Mouse (Mus musculus): ENCODE results near the gene Prelid3b. TPM values are rescaled to one million over a fixed set of nuclear protein-coding genes. Genes with fewer than 3 reads are reported as not detected.

Prelid3b gene
- polyA plus RNA-seq (2014; fragmentation: Nextera tagmentation; extraction: Ambion mirVana): 130 and 141 TPM in 2 replicates

DNA sequence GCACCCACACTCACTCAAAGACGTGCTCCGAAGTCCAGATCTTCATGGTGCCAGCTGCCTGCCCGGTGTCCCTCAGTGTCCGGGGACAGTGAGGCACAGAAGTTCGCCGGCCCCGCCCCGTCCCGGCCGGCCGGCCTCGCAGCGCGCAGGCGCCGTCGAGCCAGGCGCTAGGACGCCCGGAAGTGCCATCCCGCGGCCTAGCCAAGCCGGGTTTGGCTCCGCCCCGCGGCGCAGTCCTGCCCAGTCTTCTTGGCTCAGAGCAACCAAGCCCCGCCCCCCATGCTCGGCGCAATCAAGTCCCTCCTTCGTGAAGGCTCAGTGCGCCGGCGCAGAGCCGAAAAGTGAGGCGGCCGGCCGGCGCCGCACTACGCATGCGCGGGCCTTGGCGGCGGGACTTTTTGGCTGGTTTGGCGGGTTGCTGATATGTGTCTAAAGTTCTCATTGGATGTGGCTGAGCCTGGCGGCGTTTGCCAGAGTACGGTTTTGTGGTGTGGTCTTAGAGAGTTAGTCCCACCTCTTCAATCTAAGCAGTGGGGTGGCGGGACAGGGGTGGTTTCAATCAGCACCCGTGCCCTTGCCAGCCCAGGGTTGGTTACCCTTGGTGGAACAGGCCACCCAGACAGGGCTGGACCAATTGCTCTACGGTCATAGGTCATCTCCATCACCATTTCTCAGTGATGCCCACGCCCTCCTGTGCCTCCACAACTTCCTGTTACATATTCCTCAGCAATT, at the start of gene Prelid3b:
Prelid3b (minus strand) TSS at position 264 of the 732 bp plus-strand sequence.
- H3K9me3 ChIP-seq (ENCODE audit: control insufficient read depth, low read length): no peaks in the 10 kb centered on the region
- DNase-seq (ENCODE audit: low spot score) (peak; percentile 100), ATAC-seq (ENCODE audit: low FRiP score) (peak; percentile 99)
- peak within 1 kb of the TSS; percentile 78 for H3K9ac ChIP-seq (ENCODE audit: low read depth, low read length)
- H3K27me3 ChIP-seq (ENCODE audit: control insufficient read depth, insufficient read depth, low read length): no peaks in the 10 kb centered on the region
- H3K4me3 ChIP-seq (ENCODE audit: low read depth, low read length): peak within 1 kb of the TSS; percentile 72
- H3K4me1 ChIP-seq (replicated peaks; ENCODE audit: control insufficient read depth, insufficient read depth, low read length): 0 out of 2 replicates have a peak, but pooled peaks cover 2% of the 10 kb centered on the region
- WGBS: under 1% methylated on average over 49 of the region's 53 CpGs
- H3K4me2 ChIP-seq (replicated peaks; ENCODE audit: low read depth, low read length): peak within 1 kb of the TSS; percentile 67
- 0 out of 2 replicates have a peak within 1 kb of the TSS, but pooled peaks have one; percentile 27 for H3K27ac ChIP-seq (ENCODE audit: low read depth, low read length)
- H3K36me3 ChIP-seq (ENCODE audit: control insufficient read depth, insufficient read depth, low read length): no peaks in the 10 kb centered on the region

DNA sequence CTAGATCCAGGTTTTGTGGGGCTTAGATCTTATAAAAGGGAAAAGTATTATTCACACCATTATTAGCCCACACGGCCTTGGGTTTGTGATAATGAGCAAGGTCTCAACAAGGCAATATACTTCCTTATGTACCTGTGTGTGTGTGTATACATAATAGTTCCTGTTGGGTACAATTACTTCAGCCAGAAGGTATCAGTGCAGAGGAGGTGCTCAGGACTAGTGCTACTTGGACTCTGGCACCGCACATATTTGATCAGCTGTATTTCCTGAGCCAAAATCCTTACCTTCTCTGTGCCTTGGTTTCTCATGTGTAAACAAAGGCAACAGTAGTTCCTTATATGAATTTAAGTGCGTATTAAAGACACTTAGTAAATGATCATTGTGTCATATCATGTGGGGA, 49.3 kb upstream of the Prelid3b start:
- WGBS: 94% methylated on average over 3 of the region's 3 CpGs
- ATAC-seq (ENCODE audit: low FRiP score) (no peak), DNase-seq (ENCODE audit: low spot score) (no peak)
- no peaks in the 10 kb centered on the region for H3K9me3 ChIP-seq (ENCODE audit: control insufficient read depth, low read length)
- no peaks in the 10 kb centered on the region for H3K27me3 ChIP-seq (ENCODE audit: control insufficient read depth, insufficient read depth, low read length)
- H3K9ac ChIP-seq (ENCODE audit: low read depth, low read length): no peak overlapping the region
- no peaks in the 10 kb centered on the region for H3K36me3 ChIP-seq (ENCODE audit: control insufficient read depth, insufficient read depth, low read length)
- H3K4me2 ChIP-seq (replicated peaks; ENCODE audit: low read depth, low read length): no peak overlapping the region
- H3K4me3 ChIP-seq (ENCODE audit: low read depth, low read length): no peak overlapping the region
- no peaks in the 10 kb centered on the region for H3K4me1 ChIP-seq (replicated peaks; ENCODE audit: control insufficient read depth, insufficient read depth, low read length)
- no peak overlapping the region for H3K27ac ChIP-seq (ENCODE audit: low read depth, low read length)

DNA sequence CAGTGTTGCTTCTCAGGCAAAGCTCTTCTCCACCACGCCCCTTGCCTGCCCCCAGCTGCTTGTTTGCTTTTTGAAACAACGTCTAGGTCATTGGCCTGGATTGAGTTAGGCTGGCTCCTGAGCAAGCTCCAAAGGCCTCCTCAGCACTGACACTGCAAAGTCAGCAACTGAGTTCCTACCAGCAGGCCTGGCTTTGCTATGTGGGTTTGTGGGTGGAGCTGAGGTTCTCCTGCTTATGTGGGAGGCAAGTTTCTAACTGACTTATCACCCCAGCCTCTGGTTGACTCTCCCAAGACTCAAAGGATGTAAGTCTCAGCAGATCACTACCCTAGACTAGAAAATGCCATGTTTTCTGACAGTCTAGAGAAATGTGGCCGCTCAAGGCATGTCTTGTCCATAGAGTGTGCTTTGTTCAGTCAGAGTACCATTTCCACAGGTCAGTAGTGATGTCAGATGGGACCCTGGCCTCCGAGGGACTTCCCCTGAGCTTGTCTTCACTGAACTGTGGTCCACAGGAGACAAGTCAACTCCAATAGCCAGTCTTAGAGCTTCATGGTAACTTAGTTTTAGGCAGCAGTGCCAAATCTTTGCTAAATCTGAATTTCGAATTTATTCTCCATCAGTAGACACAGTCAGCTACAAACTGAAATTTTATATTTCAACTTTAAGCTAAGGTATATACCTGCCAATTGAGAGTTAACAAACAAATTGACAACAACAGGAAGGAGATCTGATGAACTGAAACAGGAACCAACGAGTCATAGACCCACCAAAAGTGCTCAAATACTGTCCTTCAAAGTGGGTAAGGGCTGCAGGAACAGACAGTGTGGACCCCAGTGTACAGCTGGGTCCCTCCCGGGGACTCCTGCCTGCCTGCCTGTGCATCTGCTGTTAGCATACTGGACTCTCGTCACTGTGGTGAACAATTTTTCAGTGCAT, 44.5 kb upstream of the Prelid3b start:
- DNase-seq (ENCODE audit: low spot score) (no peak), ATAC-seq (ENCODE audit: low FRiP score) (no peak)
- Histone ChIP-seq H3K27ac (ENCODE audit: low read depth, low read length) (no peak overlapping the region), H3K4me2 (replicated peaks; ENCODE audit: low read depth, low read length) (no peak overlapping the region), H3K36me3 (ENCODE audit: control insufficient read depth, insufficient read depth, low read length) (no peaks in the 10 kb centered on the region), H3K4me1 (replicated peaks; ENCODE audit: control insufficient read depth, insufficient read depth, low read length) (no peaks in the 10 kb centered on the region), H3K4me3 (ENCODE audit: low read depth, low read length) (no peak overlapping the region), H3K27me3 (ENCODE audit: control insufficient read depth, insufficient read depth, low read length) (no peaks in the 10 kb centered on the region), H3K9me3 (ENCODE audit: control insufficient read depth, low read length) (no peaks in the 10 kb centered on the region), H3K9ac (ENCODE audit: low read depth, low read length) (no peak overlapping the region)
- 70% methylated on average over 8 of the region's 8 CpGs for WGBS

DNA sequence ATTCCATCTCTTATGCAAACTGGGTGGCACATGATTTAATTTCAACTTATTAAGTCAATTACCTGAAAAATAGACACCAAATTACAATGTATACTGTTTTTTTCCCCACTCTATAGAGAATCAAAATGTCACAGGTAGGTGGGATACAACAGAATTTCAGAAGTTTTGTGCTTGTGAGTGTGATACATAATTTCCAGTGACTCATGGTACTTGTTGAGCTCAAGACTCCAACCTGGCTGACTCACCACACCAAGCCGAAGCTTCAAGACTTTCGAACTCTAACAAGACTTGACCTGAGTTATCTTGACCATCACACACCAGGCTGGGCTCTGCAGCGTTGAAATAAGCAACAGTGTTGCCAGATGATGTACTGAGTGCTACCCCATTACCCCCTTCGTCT, 42.0 kb upstream of the Prelid3b start:
- 84% methylated on average over 4 of the region's 4 CpGs for WGBS
- Histone ChIP-seq H3K4me3 (ENCODE audit: low read depth, low read length) (no peak overlapping the region), H3K27ac (ENCODE audit: low read depth, low read length) (no peak overlapping the region), H3K9ac (ENCODE audit: low read depth, low read length) (no peak overlapping the region), H3K4me2 (replicated peaks; ENCODE audit: low read depth, low read length) (no peak overlapping the region), H3K4me1 (replicated peaks; ENCODE audit: control insufficient read depth, insufficient read depth, low read length) (no peaks in the 10 kb centered on the region), H3K27me3 (ENCODE audit: control insufficient read depth, insufficient read depth, low read length) (no peaks in the 10 kb centered on the region), H3K9me3 (ENCODE audit: control insufficient read depth, low read length) (no peaks in the 10 kb centered on the region), H3K36me3 (ENCODE audit: control insufficient read depth, insufficient read depth, low read length) (no peaks in the 10 kb centered on the region)
- ATAC-seq (ENCODE audit: low FRiP score): no peak
- DNase-seq (ENCODE audit: low spot score): no peak

DNA sequence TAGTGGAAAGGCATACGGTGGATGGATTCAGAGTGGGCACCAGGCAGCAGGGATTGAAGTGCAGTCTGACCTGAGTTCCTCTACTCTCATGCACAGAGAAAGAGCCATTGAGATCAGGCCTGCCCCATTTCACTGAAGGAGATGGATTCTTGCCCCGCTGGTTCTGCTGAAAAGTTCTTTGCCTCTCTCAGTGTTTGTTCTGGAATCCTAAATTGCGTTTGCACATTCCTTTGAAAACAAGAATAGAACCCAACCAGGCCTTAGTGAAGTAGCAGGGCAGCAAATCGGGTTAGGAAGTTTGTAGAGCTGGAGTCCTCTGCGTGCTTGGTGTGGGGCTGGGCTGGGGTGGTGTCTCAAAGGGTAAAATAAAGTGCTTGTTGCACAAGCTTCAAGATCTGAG, 40.9 kb upstream of the Prelid3b start:
- Histone ChIP-seq H3K9me3 (ENCODE audit: control insufficient read depth, low read length) (no peaks in the 10 kb centered on the region), H3K27ac (ENCODE audit: low read depth, low read length) (no peak overlapping the region), H3K36me3 (ENCODE audit: control insufficient read depth, insufficient read depth, low read length) (no peaks in the 10 kb centered on the region), H3K27me3 (ENCODE audit: control insufficient read depth, insufficient read depth, low read length) (no peaks in the 10 kb centered on the region), H3K4me3 (ENCODE audit: low read depth, low read length) (no peak overlapping the region), H3K4me1 (replicated peaks; ENCODE audit: control insufficient read depth, insufficient read depth, low read length) (no peaks in the 10 kb centered on the region), H3K9ac (ENCODE audit: low read depth, low read length) (no peak overlapping the region), H3K4me2 (replicated peaks; ENCODE audit: low read depth, low read length) (no peak overlapping the region)
- WGBS: 75% methylated on average over 5 of the region's 5 CpGs
- no peak for DNase-seq (ENCODE audit: low spot score)
- ATAC-seq (ENCODE audit: low FRiP score): no peak

DNA sequence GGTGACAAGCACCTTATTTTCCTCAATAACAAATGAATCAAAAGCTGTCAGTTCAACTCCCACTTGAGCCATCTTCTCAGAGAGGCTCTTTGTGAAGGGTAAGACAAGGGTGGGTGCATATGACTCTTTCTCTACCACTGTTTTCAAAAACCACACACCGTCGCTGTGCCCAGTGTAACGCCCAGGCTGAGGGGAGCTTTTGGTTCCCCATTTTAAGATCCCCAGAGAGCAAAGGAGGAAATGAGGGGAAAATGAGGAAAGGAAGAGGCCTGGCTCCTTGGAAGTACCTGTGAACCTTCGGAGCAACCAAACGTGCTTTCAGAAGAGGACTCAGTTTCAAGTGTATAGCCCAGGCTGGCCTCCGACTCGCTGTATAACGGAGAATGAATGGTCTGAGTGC, 36.9 kb upstream of the Prelid3b start:
- Histone ChIP-seq H3K4me1 (replicated peaks; ENCODE audit: control insufficient read depth, insufficient read depth, low read length) (no peaks in the 10 kb centered on the region), H3K27me3 (ENCODE audit: control insufficient read depth, insufficient read depth, low read length) (no peaks in the 10 kb centered on the region), H3K9me3 (ENCODE audit: control insufficient read depth, low read length) (no peaks in the 10 kb centered on the region), H3K4me2 (replicated peaks; ENCODE audit: low read depth, low read length) (no peak overlapping the region), H3K9ac (ENCODE audit: low read depth, low read length) (no peak overlapping the region), H3K4me3 (ENCODE audit: low read depth, low read length) (no peak overlapping the region), H3K36me3 (ENCODE audit: control insufficient read depth, insufficient read depth, low read length) (no peaks in the 10 kb centered on the region), H3K27ac (ENCODE audit: low read depth, low read length) (no peak overlapping the region)
- DNase-seq (ENCODE audit: low spot score) (no peak), ATAC-seq (ENCODE audit: low FRiP score) (no peak)
- 92% methylated on average over 8 of the region's 8 CpGs for WGBS

DNA sequence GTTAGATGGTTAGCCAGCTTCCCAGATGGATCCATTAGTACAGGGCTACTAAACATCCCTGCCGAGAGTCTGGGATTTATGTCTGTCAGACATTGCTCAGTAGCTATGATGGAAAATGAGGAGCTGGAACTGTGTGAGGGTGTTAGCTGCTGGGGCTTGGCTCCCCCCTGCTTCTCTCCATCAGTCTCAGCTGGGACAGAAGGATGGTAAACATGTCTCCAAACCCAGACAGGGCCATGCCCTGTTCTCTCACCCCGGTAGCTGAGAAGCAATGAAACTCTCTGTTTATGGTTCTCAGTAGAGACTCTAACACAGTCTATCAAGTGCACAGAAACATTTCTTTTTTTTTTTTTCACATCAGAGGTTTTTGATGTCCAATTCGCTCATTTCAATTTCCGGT, 35.1 kb upstream of the Prelid3b start:
- DNase-seq (ENCODE audit: low spot score) (no peak), ATAC-seq (ENCODE audit: low FRiP score) (no peak)
- no peak overlapping the region for H3K9ac ChIP-seq (ENCODE audit: low read depth, low read length)
- H3K27ac ChIP-seq (ENCODE audit: low read depth, low read length): no peak overlapping the region
- no peaks in the 10 kb centered on the region for H3K27me3 ChIP-seq (ENCODE audit: control insufficient read depth, insufficient read depth, low read length)
- no peaks in the 10 kb centered on the region for H3K4me1 ChIP-seq (replicated peaks; ENCODE audit: control insufficient read depth, insufficient read depth, low read length)
- no peaks in the 10 kb centered on the region for H3K36me3 ChIP-seq (ENCODE audit: control insufficient read depth, insufficient read depth, low read length)
- no peaks in the 10 kb centered on the region for H3K9me3 ChIP-seq (ENCODE audit: control insufficient read depth, low read length)
- WGBS: 92% methylated on average over 4 of the region's 4 CpGs
- H3K4me3 ChIP-seq (ENCODE audit: low read depth, low read length): no peak overlapping the region
- H3K4me2 ChIP-seq (replicated peaks; ENCODE audit: low read depth, low read length): no peak overlapping the region

DNA sequence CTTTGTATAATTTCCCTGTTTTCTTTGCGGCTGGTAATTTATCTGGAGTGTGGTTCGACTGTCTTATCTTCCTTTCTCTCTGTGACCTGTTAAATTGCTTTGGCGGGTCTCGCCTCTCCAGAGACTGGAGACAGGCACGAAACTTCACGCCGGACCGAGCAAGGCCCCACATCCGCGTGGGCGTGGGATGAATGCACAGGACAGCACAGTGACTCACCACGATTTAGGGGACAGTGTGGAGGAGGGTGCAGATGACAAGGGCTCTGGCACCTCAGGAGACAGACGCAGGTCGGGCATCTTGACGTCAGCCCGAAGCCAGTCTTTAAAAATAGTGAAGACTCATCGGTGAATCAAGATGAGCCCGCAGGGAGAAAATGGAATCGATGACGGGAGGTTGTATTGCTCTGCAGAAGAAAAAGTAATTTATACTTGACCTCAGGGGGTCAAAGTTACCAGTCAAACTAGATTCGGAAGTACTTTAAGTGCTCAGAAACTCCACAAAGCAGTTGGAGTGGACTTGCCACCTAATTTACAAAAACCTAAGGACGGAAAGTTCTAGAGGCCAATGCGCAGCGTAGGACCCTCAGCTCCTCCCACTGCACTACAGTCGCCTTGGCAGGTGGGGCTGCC, 30.1 kb upstream of the Prelid3b start:
- H3K27ac ChIP-seq (ENCODE audit: low read depth, low read length): no peak overlapping the region
- H3K4me3 ChIP-seq (ENCODE audit: low read depth, low read length): no peak overlapping the region
- ATAC-seq (ENCODE audit: low FRiP score): 0 out of 2 replicates have a peak, but pooled peaks have one; percentile 52
- H3K27me3 ChIP-seq (ENCODE audit: control insufficient read depth, insufficient read depth, low read length): no peaks in the 10 kb centered on the region
- no peak overlapping the region for H3K9ac ChIP-seq (ENCODE audit: low read depth, low read length)
- DNase-seq (ENCODE audit: low spot score): no peak
- no peak overlapping the region for H3K4me2 ChIP-seq (replicated peaks; ENCODE audit: low read depth, low read length)
- H3K9me3 ChIP-seq (ENCODE audit: control insufficient read depth, low read length): no peaks in the 10 kb centered on the region
- no peaks in the 10 kb centered on the region for H3K4me1 ChIP-seq (replicated peaks; ENCODE audit: control insufficient read depth, insufficient read depth, low read length)
- 81% methylated on average over 25 of the region's 25 CpGs for WGBS
- H3K36me3 ChIP-seq (ENCODE audit: control insufficient read depth, insufficient read depth, low read length): no peaks in the 10 kb centered on the region

Data from hindbrain, embryonic 11.5 days (tissue).